Mouse (Mus musculus): ENCODE data around the gene Atxn7l1.

DNA sequence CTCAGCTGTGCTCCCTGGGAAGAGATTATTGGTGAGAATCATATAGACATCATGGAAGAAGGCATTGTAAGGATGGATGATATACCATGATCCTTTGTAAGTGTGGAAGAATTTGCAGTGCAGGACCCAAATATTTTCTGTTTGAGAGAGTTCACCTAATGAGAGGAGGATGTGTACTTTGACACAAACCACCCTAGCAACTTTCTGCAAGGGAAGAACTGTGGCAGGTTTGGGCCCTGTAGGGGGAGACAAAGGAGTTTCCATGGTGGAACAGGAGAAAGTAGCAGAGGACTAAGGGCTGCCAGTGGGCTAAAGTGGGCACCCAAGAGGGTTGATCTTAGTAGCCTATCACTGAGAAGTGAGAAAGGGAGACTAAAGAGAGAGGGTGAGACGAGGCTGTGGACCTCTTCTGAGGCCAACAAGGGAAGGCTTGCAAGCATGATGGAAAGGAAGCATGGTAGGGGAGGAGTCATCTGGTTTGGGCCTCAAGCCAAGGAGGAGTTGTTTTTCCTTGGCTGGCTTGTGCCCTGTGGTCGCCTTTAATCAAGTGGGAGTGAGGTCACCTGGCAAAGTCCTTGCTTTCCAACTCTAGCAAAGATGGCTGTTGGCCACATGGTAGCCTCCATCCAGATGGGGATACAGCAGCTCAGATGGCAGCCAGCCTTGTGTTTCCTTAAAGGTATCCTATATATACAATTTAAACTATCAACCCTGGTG is 243.5 kb downstream of the Atxn7l1 start:
- TF ChIP-seq POLR2A (IDR thresholded peaks at IDR 0.05; ENCODE audit: control insufficient read depth, low read depth, low read length) = no peak
- no peak for TF ChIP-seq CTCF (IDR thresholded peaks at IDR 0.05; ENCODE audit: control insufficient read depth, insufficient read depth, insufficient replicate concordance, low read depth, low read length)
